ENCODE assay signal across 12 mouse cellular contexts in the genomic region with DNA sequence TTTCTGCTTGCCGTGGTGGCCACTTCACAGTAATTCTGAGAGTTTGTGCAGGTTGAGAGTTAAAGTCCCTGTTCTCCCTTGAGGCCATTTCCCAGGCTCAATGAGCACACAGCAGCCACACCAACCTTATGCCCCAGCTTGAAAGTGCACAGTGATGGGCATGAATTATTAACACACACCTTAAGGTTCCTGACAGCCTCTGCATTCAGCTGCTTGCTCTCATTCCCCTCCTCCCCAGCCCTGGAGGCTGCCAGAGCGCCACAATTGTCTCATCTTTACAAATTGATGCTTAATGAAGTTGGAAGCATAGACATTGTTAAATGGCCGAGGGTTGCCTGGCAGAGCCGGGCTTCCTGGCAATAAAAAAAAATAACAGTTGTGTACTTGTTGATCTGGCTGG.
"Had no signal": no experiment of that assay in that cellular context is flagged by ENCODE, and none has a peak within 500 bp of the region (broad histone marks: within the 10 kb centered on the region; RNA-seq: fewer than 3 reads in every experiment).

No protein-coding gene starts in this region.

- DNase-seq: kidney, adult 2 months; kidney, postnatal 25 days; lung, embryonic 14.5 days; lung, postnatal 10 days; lung, postnatal 4 days; thymus, adult 2 months; thymus, postnatal 25 days had no signal

- H3K4me3 ChIP-seq: kidney, embryonic 15.5 days; left cerebral cortex, adult 2 months; limb, embryonic 15.5 days; liver, embryonic 12.5 days; midbrain, embryonic 12.5 days had no signal

- ATAC-seq: liver, embryonic 12.5 days had no signal

- H3K9me3 ChIP-seq: kidney, embryonic 15.5 days; limb, embryonic 15.5 days; midbrain, embryonic 12.5 days had no signal

- H3K36me3 ChIP-seq: kidney, embryonic 15.5 days; limb, embryonic 15.5 days; liver, embryonic 12.5 days; midbrain, embryonic 12.5 days had no signal

- H3K9ac ChIP-seq: kidney, embryonic 15.5 days; limb, embryonic 15.5 days; liver, embryonic 12.5 days; lung, embryonic 14.5 days; midbrain, embryonic 12.5 days had no signal

- H3K4me1 ChIP-seq: kidney, embryonic 15.5 days; limb, embryonic 15.5 days; liver, embryonic 12.5 days had no signal

- H3K4me2 ChIP-seq: kidney, embryonic 15.5 days; limb, embryonic 15.5 days; liver, embryonic 12.5 days; lung, embryonic 14.5 days; midbrain, embryonic 12.5 days had no signal

- H3K27me3 ChIP-seq: kidney, embryonic 15.5 days; limb, embryonic 15.5 days; liver, embryonic 12.5 days; midbrain, embryonic 12.5 days had no signal

- H3K27ac ChIP-seq: kidney, embryonic 15.5 days; left cerebral cortex, adult 2 months; limb, embryonic 15.5 days; liver, embryonic 12.5 days; midbrain, embryonic 12.5 days had no signal
